Mouse (Mus musculus) frontal cortex, adult 2 months (tissue): ENCODE measurements around the gene Ppt2. TPM values are rescaled to one million over a fixed set of nuclear protein-coding genes. Genes with fewer than 3 reads are reported as not detected.

ENCODE experiments used
- DNase-seq, 2 experiments: peaks; one replicate each; pipeline ENCODE4 v3.0.0; 2022; ENCODE audit warnings: low spot score in 1 of 2; ENCODE audit errors: extremely low spot score in 1 of 2
- polyA plus RNA-seq: library from polyadenylated mRNA; depleted of rRNA; stranded (reverse); fragments of >200 nt; gene quantifications from 2 replicates; pipeline ENCODE4 v1.2.3, GENCODE M21; 2012; rRNA removed

The Ppt2 gene
- polyA plus RNA-seq: 41.9 and 43.0 TPM in 2 replicates

- no peak for DNase-seq
These were observed at the start of gene Ppt2 for GRCm38 (mm10) chr17:34627943-34628643. Gene Ppt2, minus strand, starts transcription at chr17:34628510.

GRCm38 (mm10) chr17:34676671-34677070, 48.4 kb upstream of the Ppt2 start:
- no peak for DNase-seq

DNA sequence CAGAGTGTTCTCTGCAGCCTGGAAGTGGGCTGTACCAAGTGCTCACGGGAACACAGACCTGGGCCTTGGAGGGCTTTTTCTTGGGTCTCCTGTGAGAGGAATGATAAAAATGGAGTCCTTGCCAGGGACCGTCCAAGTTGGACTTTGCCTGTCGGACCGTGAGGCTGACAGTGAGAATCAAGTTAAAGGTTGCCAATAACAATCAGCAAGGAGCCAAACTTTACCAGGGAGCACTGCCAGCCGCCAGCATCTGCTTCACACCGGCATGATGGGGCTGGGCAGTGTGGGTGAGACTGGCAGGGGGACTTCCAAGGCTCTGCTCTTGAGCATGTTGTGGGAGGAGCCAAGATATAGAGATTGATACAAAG, 47.8 kb upstream of the Ppt2 start:
- DNase-seq: no peak

- DNase-seq: no peak
These were observed 47.1 kb upstream of the Ppt2 start for GRCm38 (mm10) chr17:34675205-34676092.

- no peak for DNase-seq
These were observed 46.4 kb upstream of the Ppt2 start for GRCm38 (mm10) chr17:34674524-34675204.

- DNase-seq: no peak
These were observed 44.8 kb upstream of the Ppt2 start for GRCm38 (mm10) chr17:34673139-34673538.

- DNase-seq: no peak
These were observed 44.0 kb upstream of the Ppt2 start for GRCm38 (mm10) chr17:34672246-34672792.

DNA sequence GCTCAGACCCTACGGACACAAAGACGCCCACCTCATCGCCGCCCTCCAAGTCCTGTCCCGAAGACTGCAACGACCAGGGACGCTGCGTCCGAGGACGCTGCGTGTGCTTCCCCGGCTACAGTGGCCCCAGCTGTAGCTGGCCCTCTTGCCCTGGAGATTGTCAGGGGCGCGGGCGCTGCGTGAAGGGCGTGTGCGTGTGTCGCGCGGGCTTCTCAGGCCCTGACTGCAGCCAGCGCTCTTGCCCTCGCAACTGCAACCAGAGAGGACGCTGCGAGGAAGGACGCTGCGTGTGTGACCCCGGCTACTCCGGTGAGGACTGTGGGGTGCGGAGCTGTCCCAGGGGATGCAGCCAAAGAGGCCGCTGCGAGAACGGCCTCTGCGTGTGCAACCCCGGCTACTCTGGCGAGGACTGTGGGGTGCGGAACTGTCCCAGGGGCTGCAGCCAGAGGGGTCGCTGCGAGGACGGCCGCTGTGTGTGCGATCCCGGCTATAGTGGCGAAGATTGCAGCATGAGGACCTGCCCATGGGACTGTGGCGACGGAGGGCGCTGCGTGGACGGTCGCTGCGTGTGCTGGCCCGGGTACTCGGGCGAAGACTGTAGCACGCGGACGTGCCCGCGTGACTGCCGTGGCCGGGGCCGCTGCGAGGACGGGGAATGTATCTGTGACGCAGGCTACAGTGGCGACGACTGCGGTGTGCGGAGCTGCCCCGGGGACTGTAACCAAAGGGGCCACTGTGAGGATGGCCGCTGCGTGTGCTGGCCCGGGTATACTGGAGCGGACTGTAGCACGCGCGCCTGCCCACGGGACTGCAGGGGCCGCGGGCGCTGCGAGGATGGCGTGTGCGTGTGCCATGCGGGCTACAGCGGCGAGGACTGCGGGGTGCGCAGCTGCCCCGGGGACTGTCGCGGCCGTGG, 43.1 kb upstream of the Ppt2 start:
- no peak for DNase-seq

DNA sequence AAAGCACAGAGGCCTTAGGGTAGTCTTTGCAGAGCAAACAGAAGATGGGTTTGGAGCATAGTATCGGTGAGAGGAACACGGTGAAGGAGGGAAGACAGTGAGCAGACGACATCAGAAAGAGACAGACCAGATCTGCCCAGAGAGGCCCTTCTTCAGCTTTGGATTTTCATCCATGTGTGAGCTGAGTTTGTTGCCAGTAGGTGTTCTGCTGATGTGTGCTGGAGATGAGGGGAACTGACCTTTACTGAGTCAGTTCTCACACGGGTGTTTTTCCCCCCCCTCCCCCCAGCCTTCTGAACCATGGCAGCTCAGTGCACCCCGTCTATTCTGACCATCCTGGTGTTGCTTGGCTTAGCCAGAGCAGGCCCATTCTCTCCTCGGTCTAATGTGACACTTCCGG, 41.9 kb upstream of the Ppt2 start, which contains the start of gene Tnxb:
Gene Tnxb (plus strand): TSS at position 301 of the 400 bp plus-strand sequence.
- DNase-seq: no peak

DNA sequence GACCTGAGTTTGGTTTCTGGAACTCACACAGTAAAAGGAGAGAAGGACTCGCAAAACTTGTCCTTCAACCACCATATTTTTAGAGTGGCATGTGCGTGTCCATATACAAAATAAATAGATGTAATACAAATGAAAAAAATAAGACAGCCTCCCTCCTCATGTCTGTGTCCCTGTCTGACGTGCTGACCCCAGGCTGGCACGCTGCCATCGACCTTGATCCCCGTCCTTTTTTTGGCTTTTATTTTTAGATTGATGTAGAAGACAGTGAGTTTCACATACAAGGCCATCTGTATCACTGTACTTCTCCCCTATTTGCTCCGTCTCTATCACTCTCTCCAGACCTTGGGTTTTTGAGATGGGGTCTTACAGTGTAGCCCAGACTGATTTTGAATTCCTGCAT, 36.2 kb upstream of the Ppt2 start:
- DNase-seq: no peak

DNA sequence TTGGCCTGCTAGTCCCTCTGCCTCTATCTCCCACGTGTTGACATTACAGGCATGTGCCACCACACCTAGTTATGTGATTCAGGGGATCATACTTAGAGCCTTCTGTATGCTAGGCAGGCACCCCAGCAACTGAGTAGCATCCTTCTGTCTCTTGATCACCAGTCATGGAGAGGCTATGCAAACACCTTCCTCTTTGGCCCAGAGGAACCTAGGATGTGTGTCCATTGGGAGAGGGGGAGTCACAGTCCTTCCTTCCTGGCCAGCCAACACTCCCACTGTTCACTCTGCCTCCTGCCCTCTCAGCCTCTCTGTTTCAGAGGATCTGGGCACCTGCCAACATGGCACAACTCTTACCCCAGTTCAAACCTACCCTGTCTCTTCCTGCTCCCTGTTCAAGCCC, 35.2 kb upstream of the Ppt2 start:
- DNase-seq: no peak

GRCm38 (mm10) chr17:34662978-34663377, 34.7 kb upstream of the Ppt2 start:
- DNase-seq: no peak

DNA sequence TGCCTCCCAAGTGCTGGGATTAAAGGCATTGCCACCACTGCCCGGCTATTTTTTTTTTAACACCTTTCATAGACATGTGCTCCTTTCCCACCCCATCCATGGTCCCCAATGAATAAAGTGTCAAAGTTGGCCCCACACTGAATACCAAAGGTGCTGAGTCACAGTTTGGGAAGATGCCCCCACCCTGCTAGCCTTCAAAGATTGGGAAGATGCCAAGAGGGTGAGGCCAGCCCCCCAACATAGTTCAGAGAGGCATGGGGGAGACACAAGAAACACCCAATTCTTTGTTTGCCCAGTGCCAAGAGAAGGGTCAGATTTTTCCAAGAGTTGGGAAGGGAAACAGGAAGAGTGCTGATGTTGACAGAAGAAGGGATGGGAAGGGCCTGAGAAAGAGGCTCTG, 34.2 kb upstream of the Ppt2 start:
- no peak for DNase-seq

GRCm38 (mm10) chr17:34661121-34661591, 32.8 kb upstream of the Ppt2 start:
- DNase-seq: no peak

DNA sequence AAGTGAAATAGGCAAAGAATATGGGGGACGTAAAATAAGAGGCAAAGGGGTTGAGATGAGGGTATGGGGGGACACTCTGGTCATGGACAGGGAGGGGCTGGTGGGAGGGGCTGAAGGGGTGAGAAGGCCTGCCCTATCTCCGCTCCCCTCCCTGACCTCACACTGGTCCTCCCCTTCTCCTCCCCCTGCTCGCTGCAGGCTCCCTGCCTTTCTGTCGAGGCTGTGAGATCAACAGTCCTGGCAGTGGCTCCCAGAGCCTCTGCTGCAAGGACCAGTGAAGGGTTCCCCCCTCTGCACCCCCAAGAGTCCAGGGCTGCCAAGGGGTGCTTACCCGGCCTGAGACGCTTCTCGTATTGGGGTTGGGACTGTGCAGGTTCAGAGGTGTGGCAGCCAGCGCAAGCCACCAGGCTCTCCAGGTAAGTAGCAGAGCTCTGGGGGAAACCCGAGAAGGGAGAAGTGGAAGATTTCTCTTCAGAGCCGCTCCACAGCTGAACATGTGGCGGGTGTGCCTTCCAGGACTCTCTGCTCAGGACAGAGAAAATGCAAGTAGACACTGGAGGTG, 32.0 kb upstream of the Ppt2 start:
- DNase-seq: no peak

DNA sequence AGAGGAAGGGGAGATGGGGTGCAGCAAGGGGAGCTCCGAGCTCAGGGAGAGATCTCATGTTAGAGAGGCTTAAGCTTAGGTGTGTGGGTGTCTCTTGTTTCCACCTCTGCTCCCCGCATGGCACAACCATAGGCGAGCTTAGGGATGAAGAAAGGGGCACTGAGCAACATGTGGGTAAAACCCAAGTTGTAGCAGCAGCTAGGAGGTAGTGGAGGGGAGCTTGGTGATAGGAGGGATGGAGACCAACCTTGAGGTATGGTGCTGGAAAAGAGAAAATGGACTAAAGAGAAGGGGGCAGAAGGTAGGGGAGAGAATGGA, 31.5 kb upstream of the Ppt2 start:
- no peak for DNase-seq

GRCm38 (mm10) chr17:34659181-34659896, 31.0 kb upstream of the Ppt2 start:
- DNase-seq: no peak

GRCm38 (mm10) chr17:34658591-34658990, 30.3 kb upstream of the Ppt2 start:
- no peak for DNase-seq

- DNase-seq: no peak
These were observed 29.8 kb upstream of the Ppt2 start for GRCm38 (mm10) chr17:34658145-34658544.
